Mouse (Mus musculus) brain, embryonic 18.5 days (tissue): ENCODE results near the gene Npepl1.

Source experiments
- DNase-seq: peaks from one replicate; pipeline ENCODE4 v3.0.0-alpha.2; 2012; ENCODE audit warnings: low read depth, low spot score

The Npepl1 gene

GRCm38 (mm10) chr2:174110783-174111549 is 817 bp downstream of the Npepl1 start:
- DNase-seq: no peak

- DNase-seq: no peak
Measured at GRCm38 (mm10) chr2:174112931-174113330, 2.8 kb downstream of the Npepl1 start.

DNA sequence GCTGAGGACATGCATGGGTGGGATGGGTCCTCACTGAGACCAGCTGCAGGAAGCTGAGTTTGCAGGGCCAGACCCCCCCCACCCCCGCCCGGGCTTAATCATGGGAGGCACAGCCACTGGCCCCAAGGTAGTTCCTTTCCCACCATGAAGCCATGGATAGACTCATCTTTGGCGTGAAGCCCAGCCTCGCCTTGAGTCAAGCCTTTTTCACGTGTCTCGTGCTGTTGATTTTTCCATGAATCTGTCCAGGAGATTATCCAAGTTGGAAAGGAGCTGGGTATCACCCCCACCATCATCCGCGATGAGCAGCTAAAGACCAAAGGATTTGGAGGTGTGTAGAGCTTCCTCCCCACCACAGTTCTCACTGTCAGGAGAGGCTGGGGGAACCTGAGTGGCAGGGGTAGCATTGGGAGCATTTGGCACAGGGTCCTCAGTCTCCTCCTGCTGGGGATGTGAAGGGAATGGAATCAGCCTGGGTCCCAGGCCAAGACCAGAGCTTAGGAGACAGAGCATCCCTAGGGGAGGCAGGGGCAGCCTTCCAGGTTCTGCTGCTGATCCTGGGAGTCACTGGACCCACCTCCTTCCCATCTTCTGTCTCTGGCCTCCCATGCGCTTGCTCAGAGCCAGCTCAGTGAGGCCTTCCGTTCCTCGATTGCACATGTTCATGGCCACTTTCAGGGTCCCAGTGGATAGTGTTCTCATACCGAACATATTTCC is 4.2 kb downstream of the Npepl1 start:
- DNase-seq: no peak

- DNase-seq: no peak
Measured at GRCm38 (mm10) chr2:174116929-174117328, 6.8 kb downstream of the Npepl1 start.

DNA sequence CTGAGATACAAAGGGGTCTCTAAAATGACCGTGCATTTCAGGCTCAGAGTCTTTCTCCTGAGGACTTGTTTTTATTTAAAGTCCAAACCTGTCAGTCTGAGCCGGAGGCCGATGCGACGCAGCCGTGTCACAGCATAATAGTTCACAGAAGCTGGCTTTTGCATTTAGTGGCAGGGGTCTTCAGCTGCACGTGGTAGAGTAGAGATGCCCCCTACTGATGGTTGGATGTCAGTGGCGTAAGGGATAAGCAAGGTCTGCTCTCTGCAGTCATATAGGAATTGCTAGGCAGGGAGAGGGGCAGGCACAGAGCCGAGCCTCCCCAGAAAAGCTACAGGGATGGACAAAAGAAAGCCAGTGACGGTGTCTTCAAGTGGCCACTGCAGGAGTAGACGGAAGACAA is 8.0 kb downstream of the Npepl1 start:
- no peak for DNase-seq

- DNase-seq: no peak
Measured at GRCm38 (mm10) chr2:174119259-174119658, 9.1 kb downstream of the Npepl1 start.

DNA sequence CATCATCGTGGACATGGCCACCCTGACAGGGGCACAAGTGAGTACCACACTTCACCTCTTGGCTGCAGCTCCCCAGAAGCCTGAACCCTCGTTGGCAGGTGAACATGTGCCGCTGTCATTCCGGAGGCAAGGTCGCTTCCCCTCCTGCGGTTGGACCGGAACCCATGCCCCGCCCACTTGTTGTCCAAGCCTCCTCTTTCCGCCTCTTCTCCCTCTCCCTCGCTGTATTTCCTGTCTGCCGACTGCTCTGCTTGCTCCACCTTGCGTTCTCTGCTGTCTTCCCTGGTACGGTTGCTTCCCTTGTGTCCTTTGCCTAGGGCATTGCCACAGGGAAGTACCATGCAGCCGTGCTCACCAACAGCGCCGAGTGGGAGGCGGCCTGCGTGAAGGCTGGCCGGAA is 10.5 kb downstream of the Npepl1 start:
- no peak for DNase-seq

DNA sequence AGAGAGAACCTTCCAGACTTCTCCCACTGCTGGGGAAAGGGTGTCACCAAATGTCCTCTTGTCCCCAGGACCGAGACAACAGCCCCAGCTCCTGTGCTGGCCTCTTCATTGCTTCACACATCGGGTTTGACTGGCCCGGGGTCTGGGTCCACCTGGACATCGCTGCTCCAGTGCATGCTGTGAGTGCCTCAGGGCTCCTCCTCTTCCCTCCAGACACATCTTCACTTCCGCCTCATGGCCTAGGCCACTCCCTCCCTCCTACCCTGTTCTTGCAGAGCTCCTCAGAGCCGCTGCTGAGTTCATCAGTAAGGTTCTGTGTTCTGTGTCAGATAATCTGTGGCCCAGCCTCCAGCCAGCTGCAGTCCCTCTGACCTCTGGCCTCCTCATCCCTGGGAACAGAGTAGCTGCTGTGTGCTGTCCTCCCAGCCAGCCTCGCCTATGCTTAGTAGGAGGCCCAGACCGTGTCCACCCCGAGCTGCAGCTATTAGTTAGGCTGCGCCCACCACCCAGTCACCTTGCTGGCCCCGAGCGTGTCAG is 11.3 kb downstream of the Npepl1 start:
- DNase-seq: no peak

- no peak for DNase-seq
Measured at GRCm38 (mm10) chr2:174122331-174122730, 12.2 kb downstream of the Npepl1 start.

DNA sequence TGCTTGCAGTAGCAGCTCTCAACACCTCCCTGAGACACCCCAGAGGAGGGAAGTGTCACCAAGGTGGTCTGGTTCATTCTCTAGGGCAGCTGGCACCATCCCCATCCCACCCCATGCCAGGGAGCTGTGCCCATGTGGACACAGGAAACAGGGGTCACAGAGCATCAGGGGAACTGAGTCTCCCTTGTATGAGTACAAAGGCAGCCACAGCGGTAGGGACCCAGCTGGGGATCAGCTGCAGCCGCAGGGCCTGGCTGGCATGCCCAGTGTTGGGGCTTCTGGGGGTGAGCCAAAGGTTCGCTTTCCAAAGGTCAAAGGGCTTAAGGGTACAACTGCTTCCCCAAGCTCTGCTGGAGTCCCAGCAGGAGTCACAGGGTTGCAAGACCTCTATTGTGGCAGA is 13.6 kb downstream of the Npepl1 start:
- no peak for DNase-seq

- peak; percentile 55 for DNase-seq
Measured at GRCm38 (mm10) chr2:174126522-174127375, 16.6 kb downstream of the Npepl1 start.

DNA sequence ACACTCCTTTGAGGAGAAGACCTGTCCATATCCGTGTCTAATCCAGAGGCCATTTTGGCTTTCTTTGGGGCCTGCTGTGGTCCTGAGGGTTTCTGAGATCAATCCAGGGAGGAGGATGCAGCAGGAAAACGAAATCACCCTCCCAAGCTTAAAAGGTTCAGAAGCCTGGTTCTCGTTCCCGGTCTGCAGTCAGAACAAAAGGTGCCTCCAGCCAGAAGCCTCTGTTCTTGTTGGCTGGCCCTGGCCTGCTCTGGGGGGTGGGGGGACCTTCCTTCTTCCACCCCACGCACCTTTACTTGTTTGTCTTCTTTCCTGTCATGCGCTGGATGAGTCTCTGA is 17.2 kb downstream of the Npepl1 start:
- no peak for DNase-seq

DNA sequence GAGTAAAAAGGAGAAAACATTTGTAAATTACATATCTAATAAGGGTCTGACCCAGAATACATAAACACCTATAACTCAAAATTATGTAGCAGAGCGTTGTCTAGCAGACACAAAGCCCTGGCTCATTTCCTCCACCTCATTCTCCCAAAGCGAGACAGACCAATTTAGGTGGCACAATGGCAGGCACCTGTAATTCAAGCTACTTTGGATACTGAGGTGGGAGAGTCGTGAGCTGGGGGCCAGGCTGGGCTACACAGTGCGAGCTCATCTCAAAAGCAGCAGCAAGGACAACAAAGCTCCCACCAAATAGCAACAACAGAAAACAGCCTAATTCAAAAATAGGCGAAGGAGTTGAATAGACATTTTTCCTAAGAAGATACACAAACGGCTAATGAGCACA is 18.8 kb downstream of the Npepl1 start:
- no peak for DNase-seq

GRCm38 (mm10) chr2:174130468-174131097 is 20.4 kb downstream of the Npepl1 start:
- no peak for DNase-seq

GRCm38 (mm10) chr2:174132413-174132969 is 22.3 kb downstream of the Npepl1 start:
- no peak for DNase-seq

GRCm38 (mm10) chr2:174159035-174159434 is 48.9 kb downstream of the Npepl1 start:
- no peak for DNase-seq

DNA sequence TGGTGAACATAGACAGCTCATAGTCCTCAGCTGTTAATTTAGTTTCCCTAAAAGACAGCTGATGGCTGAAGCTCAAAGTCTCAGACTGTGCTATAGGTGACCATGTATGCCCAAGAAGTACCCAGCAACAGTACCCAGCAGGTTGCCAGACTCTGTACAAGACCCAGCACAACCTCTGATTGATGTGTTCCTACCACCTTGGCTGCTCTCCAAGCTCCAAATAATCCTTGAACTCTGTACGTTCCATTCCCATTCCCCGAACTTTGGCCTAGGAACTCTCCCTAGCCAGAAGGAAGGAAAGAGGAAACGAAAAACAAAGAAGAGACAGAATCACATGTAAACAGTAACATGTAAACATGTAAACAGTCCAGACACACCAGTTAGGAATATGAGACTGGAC is 50.3 kb downstream of the Npepl1 start:
- no peak for DNase-seq
